Mouse (Mus musculus) left cerebral cortex, adult 9 months (tissue): ENCODE measurements around the gene Ccz1.
A peak's percentile ranks its signal among the peaks of the same experiment; 100 is the strongest.

Experiments
- DNase-seq, 2 experiments: peaks; one replicate each; pipeline ENCODE4 v3.0.0; 2022; ENCODE audit warnings: low spot score in 2 of 2

The Ccz1 gene

GRCm38 (mm10) chr5:143994632-143995365 is 19.9 kb downstream of the Ccz1 start:
- peak in 1 of 2 experiments; percentile 25 for DNase-seq

GRCm38 (mm10) chr5:143993849-143994248 is 20.8 kb downstream of the Ccz1 start:
- no peak for DNase-seq

GRCm38 (mm10) chr5:143993260-143993659 is 21.4 kb downstream of the Ccz1 start:
- no peak for DNase-seq

- no peak for DNase-seq
These were observed 22.0 kb downstream of the Ccz1 start for GRCm38 (mm10) chr5:143992661-143993060.

- no peak for DNase-seq
These were observed 24.6 kb downstream of the Ccz1 start for GRCm38 (mm10) chr5:143990086-143990485.

- no peak for DNase-seq
These were observed 25.6 kb downstream of the Ccz1 start for GRCm38 (mm10) chr5:143989046-143989445.

GRCm38 (mm10) chr5:143987596-143987995 is 27.1 kb downstream of the Ccz1 start:
- DNase-seq: no peak

- DNase-seq: no peak
These were observed 29.3 kb downstream of the Ccz1 start for GRCm38 (mm10) chr5:143985381-143985780.

- DNase-seq: no peak
These were observed 32.3 kb downstream of the Ccz1 start for GRCm38 (mm10) chr5:143982361-143982760.

GRCm38 (mm10) chr5:143980858-143981257 is 33.8 kb downstream of the Ccz1 start:
- no peak for DNase-seq

GRCm38 (mm10) chr5:143976726-143977431 is 37.8 kb downstream of the Ccz1 start:
- no peak for DNase-seq

GRCm38 (mm10) chr5:143976232-143976631 is 38.4 kb downstream of the Ccz1 start:
- no peak for DNase-seq

- no peak for DNase-seq
These were observed 39.1 kb downstream of the Ccz1 start for GRCm38 (mm10) chr5:143975631-143975933.

- peak in 1 of 2 experiments; percentile 60 for DNase-seq
These were observed 39.6 kb downstream of the Ccz1 start for GRCm38 (mm10) chr5:143974931-143975630.

GRCm38 (mm10) chr5:143972628-143973027 is 42.0 kb downstream of the Ccz1 start:
- no peak for DNase-seq

- no peak for DNase-seq
These were observed 48.0 kb downstream of the Ccz1 start for GRCm38 (mm10) chr5:143966671-143967070.

GRCm38 (mm10) chr5:143965586-143966345 is 48.9 kb downstream of the Ccz1 start:
- no peak for DNase-seq

- no peak for DNase-seq
These were observed 53.5 kb downstream of the Ccz1 start for GRCm38 (mm10) chr5:143961176-143961575.

GRCm38 (mm10) chr5:143959551-143959950 is 55.1 kb downstream of the Ccz1 start:
- DNase-seq: no peak

GRCm38 (mm10) chr5:143957101-143957500 is 57.6 kb downstream of the Ccz1 start:
- DNase-seq: no peak

- no peak for DNase-seq
These were observed 64.7 kb downstream of the Ccz1 start for GRCm38 (mm10) chr5:143950016-143950415.

GRCm38 (mm10) chr5:143948361-143948760 is 66.3 kb downstream of the Ccz1 start:
- DNase-seq: no peak
